Mouse (Mus musculus): ENCODE measurements around the gene Btbd3. TPM values are rescaled to one million over a fixed set of nuclear protein-coding genes. Genes with fewer than 3 reads are reported as not detected.
"Not testable (repeated sequence)": the region's sequence is repeated elsewhere in the genome, so short reads cannot be mapped to it uniquely, and the experiment has no call there.

Gene Btbd3
- total RNA-seq, 2 experiments from 2014 or later = 0.09 TPM; not detected in 1

GRCm38 (mm10) chr2:138278853-138279640, 22.7 kb downstream of the Btbd3 start:
- ATAC-seq (replicated peaks; ENCODE audit: low FRiP score, poor library complexity, severe bottlenecking) = no peak

GRCm38 (mm10) chr2:138279641-138280040, 23.3 kb downstream of the Btbd3 start:
- ATAC-seq (replicated peaks; ENCODE audit: low FRiP score, poor library complexity, severe bottlenecking) = no peak

GRCm38 (mm10) chr2:138280225-138280711, 23.9 kb downstream of the Btbd3 start:
- no peak for ATAC-seq (replicated peaks; ENCODE audit: low FRiP score, poor library complexity, severe bottlenecking)

- ATAC-seq (replicated peaks; ENCODE audit: low FRiP score, poor library complexity, severe bottlenecking) = no peak
Observed at GRCm38 (mm10) chr2:138281550-138282201, 25.3 kb downstream of the Btbd3 start.

- ATAC-seq (replicated peaks; ENCODE audit: low FRiP score, poor library complexity, severe bottlenecking) = no peak
Observed at GRCm38 (mm10) chr2:138283372-138283771, 27.0 kb downstream of the Btbd3 start.

GRCm38 (mm10) chr2:138283856-138284255, 27.5 kb downstream of the Btbd3 start:
- ATAC-seq (replicated peaks; ENCODE audit: low FRiP score, poor library complexity, severe bottlenecking) = no peak

- ATAC-seq (replicated peaks; ENCODE audit: low FRiP score, poor library complexity, severe bottlenecking) = no peak
Observed at GRCm38 (mm10) chr2:138285811-138286210, 29.4 kb downstream of the Btbd3 start.

- no peak for ATAC-seq (replicated peaks; ENCODE audit: low FRiP score, poor library complexity, severe bottlenecking)
Observed at GRCm38 (mm10) chr2:138290154-138290553, 33.8 kb downstream of the Btbd3 start.

GRCm38 (mm10) chr2:138294286-138294685, 37.9 kb downstream of the Btbd3 start:
- ATAC-seq (replicated peaks; ENCODE audit: low FRiP score, poor library complexity, severe bottlenecking) = no peak

- ATAC-seq (replicated peaks; ENCODE audit: low FRiP score, poor library complexity, severe bottlenecking) = no peak
Observed at GRCm38 (mm10) chr2:138306236-138306635, 49.9 kb downstream of the Btbd3 start.

GRCm38 (mm10) chr2:138315644-138316043, 59.3 kb downstream of the Btbd3 start:
- no peak for ATAC-seq (replicated peaks; ENCODE audit: low FRiP score, poor library complexity, severe bottlenecking)

- ATAC-seq (replicated peaks; ENCODE audit: low FRiP score, poor library complexity, severe bottlenecking) = no peak
Observed at GRCm38 (mm10) chr2:138320408-138320807, 64.0 kb downstream of the Btbd3 start.

- ATAC-seq (replicated peaks; ENCODE audit: low FRiP score, poor library complexity, severe bottlenecking) = no peak
Observed at GRCm38 (mm10) chr2:138321041-138321481, 64.7 kb downstream of the Btbd3 start.

GRCm38 (mm10) chr2:138322270-138323114, 66.1 kb downstream of the Btbd3 start:
- ATAC-seq (replicated peaks; ENCODE audit: low FRiP score, poor library complexity, severe bottlenecking) = no peak

GRCm38 (mm10) chr2:138326367-138326766, 70.0 kb downstream of the Btbd3 start:
- no peak for ATAC-seq (replicated peaks; ENCODE audit: low FRiP score, poor library complexity, severe bottlenecking)

- ATAC-seq (replicated peaks; ENCODE audit: low FRiP score, poor library complexity, severe bottlenecking) = not testable (repeated sequence)
Observed at GRCm38 (mm10) chr2:138334198-138334597, 77.8 kb downstream of the Btbd3 start.

- ATAC-seq (replicated peaks; ENCODE audit: low FRiP score, poor library complexity, severe bottlenecking) = no peak
Observed at GRCm38 (mm10) chr2:138337886-138338494, 81.6 kb downstream of the Btbd3 start.

- no peak for ATAC-seq (replicated peaks; ENCODE audit: low FRiP score, poor library complexity, severe bottlenecking)
Observed at GRCm38 (mm10) chr2:138338524-138338923, 82.2 kb downstream of the Btbd3 start.

- no peak for ATAC-seq (replicated peaks; ENCODE audit: low FRiP score, poor library complexity, severe bottlenecking)
Observed at GRCm38 (mm10) chr2:138355366-138355765, 99.0 kb downstream of the Btbd3 start.

GRCm38 (mm10) chr2:138362474-138362873, 106.1 kb downstream of the Btbd3 start:
- no peak for ATAC-seq (replicated peaks; ENCODE audit: low FRiP score, poor library complexity, severe bottlenecking)

Measured in erythroblast, adult 5-6 weeks (primary cell).